Mouse (Mus musculus) WW6 (cell line): ENCODE measurements around the gene Nptx2.

Source experiments
- DNase-seq: peaks from one replicate; pipeline ENCODE4 v3.0.0-alpha.2; 2013; ENCODE audit warnings: low read depth, low spot score

Gene Nptx2

DNA sequence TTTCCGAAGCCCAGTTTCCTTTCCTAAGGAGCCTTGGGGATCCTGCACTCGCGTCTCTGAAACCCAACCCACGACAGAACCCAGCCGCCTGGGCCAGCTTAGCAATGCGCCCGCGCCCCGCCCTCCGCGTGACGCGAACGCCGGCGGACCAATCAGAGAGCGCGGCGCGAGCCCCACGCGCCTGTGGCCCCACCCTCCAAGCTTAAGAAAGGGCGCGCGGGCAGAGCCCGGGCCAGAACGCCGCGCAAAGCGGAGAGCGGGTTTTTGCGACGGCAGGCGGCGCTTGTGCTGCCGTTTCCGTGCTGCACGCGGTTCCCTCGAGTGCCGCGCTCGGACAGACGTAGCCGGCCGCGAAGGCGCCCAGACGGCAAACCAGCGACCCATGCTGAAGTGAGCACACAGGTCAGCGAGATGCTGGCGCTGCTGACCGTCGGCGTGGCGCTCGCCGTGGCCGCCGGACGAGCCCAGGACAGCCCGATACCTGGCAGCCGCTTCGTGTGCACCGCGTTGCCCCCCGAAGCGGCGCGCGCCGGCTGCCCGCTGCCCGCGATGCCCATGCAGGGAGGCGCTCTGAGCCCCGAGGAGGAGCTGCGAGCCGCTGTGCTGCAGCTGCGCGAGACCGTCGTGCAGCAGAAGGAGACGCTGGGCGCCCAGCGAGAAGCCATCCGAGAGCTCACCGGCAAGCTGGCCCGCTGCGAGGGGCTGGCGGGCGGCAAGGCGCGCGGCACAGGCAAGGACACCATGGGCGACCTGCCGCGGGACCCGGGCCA lies at the start of gene Nptx2:
Nptx2 (plus strand) TSS at position 250 of the 770 bp plus-strand sequence.
- DNase-seq: peak; percentile 81

DNA sequence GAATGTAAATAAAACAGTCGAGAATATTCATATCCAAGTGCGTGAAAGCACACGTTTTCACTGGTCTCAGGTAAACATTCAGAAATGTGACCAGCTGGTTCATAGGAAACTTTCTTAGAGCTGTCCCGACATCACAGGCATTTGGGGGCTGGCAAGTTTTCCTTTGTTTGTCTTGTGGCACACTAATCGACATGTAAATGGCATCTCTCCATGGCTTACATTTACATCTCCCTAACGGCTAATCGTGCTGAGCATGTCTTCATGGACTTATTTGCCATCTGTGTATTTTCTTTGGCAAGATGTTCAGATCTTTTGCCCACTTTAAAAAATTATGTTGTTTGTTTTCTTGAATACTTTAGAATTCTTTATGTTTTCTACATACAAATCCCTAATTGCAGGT lies 49.2 kb upstream of the Nptx2 start:
- no peak for DNase-seq

DNA sequence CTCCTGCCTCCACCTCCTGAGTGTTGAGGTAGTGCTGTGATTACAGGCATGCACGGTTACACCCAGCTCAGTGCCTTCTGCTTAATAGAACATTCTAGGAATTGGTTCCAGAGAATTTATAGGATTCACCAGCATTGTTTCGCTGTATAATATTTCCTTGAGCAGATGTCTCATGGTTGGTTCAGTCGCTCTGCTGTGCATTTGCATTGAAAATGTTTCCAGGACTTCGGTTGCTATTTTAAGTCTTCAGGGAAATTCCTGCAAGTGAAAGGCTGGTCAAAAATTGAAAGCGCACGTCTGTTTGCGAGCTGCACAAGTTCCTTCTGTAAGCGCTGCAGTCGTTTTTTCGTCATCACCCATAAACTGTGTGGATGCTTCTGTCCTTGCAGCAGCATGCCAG lies 41.5 kb upstream of the Nptx2 start:
- DNase-seq: no peak

DNA sequence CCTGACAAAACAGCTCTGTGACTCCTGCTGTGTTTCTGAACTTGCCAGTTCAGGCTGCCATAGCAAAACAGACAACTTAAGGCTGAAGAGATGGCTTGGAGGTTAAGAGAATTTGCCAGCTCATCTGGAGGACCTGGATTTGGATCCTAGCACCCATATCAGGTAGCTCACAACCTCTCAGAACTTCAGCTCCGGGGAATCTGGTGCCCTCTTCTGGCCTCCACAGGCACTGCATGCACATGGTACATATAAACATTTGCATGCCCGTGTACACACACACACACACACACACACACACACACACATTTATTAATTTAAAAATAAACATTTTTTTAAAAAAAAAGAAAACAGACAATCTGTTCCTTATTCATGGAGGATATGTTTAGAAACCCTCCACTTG lies 40.0 kb upstream of the Nptx2 start:
- DNase-seq: no peak

DNA sequence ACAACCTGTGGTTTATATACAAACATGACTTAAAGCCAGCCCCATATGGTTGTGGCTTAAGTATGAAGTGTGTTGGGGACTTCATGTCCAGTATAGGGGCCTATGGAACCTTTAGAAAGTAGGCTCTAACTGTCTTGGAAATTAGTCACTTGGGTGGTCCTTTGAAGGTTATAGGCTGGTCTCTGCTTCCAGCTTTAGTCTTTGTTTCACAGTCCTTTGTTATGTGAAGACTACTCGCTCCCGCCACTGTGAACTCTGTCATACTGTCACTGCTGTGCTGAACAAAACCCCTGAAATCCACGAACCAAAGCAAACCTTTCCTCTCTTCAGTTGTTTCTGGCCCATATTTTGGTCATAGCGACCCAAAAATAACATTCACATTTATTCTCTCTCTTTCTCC lies 39.5 kb upstream of the Nptx2 start:
- DNase-seq: no peak

DNA sequence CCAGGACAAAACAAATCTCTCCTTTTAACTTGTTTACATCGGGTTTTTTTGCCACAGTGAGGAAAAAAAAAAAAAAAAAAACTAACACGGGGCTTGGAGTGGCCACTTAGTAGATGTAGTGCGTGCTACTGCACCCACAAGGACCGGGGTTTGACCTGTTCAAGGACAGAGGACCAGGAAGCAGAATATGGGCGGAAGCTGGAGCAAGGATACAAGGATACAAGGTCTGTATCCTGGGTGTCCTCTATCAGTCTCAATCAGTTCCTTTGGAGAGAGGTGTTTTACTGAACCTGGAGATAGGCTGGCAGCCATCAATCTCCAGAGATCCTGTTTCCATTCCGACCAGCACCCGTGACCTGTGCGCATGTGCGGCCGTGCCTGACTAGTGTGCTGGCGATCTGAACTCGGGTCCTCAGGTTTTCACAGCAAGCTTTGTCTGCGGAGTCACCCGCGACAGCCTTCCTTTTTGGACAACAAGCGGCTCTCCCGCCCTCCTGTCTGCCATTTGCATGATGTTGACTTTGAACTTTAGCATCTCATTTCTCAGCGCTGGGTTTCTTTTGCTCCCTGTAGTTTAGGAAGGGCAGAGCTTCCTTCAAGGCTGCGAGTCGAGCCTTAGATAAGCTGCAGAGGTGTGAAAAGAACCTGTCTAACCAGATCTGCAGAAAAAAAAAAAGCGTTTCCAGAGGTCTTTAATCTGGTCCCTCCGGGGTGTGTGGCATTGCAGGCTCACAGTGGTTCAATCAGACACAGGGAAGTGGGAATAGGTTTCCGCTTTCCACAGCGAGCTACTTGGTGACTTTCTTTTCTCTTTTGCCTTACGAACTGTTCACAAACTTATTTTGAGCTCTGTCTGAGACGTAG lies 38.8 kb upstream of the Nptx2 start:
- no peak for DNase-seq

DNA sequence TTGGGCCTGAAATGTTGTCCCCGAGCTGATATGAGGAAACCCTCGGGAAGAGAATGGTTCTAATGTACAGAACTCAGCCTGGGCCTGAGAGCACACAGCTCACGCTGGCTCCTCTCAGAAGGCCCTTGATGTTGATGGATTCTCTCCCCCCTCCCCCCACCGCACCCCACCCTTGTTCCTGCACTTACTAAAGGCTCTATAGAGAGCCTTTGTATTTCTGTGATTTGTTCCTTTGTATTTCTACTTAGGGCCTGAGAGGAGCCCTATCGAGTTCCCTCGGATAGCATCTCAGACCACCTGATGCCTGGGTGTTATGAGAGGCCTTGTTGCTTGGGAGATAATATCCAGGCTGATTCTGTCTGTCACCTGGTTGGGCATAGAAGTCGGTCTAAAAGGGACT lies 36.3 kb upstream of the Nptx2 start:
- DNase-seq: no peak

DNA sequence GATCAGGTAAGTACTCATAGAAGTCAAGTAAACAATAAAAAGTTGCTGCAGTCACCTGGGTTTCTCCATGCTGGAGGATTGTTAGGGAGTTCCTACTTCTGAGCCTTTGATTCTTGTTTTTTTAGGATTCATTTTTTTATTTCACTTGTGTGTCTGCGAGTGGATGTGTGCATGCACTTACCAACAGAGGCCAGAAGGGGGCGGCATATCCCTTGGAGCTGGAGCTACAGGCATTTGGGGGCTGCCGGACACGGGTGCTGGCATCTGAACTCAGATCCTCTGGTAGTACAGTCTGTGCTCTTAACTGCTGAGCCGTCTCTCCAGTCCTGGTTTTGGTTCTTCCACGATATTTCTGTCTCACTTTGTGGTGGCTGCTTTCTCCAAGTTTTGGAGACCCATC lies 31.0 kb upstream of the Nptx2 start:
- DNase-seq: peak; percentile 29

DNA sequence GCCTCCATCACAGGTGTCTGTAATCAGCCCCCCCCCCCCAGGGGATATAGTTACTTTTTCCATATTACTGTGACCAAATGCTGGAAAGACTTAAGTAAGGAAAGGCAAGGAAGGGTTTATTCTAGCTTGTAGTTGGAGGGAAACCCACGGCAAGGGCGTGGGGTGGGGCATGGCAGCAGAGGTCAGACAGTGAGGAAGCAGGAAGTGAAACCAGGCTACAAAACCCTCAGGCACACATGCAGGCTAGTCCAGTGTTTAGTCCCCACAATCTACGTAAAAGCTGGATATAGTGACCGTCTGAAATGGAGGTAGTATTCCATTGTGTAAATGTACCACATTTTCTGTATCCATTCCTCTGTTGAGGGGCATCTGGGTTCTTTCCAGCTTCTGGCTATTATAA lies 30.5 kb upstream of the Nptx2 start:
- no peak for DNase-seq

DNA sequence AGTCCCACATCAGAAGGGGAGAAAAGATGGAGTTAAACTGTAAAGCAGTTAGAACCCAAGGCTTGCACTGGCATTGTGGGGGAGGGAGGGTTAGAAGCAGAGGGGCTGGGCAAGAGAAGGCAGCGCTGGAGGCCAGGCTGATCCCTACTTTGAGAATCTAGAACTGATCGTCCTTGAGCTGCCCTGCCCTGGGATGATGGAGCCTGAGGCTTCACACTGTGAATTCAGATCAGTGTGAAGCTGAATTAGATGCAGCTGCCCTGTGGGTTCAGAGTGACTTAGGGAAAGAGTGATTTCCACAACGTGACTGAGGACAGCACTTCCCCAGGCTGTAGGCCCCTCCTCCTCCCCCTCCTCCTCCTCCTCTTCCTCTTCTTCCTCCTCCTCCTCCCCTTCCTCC lies 25.6 kb upstream of the Nptx2 start:
- DNase-seq: no peak

DNA sequence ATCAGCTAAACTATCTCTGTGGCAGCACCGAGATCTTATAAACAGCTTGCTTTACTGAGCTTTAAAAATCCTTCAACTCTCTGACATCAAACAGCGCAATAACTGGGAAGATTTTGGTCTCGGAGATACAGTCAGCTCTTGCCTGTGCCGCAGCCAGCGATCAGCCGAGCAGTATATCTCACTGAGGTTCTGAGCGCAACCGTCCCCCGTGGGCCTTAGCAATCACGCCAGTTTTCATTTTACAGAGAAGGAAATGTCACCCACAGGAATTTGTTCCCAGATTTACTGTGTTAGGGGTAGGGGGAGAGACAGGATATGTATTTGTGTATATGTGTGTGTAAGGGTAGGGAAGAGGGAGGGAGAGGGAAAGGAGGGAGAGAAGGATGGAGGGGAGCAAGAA lies 20.9 kb upstream of the Nptx2 start:
- DNase-seq: no peak

DNA sequence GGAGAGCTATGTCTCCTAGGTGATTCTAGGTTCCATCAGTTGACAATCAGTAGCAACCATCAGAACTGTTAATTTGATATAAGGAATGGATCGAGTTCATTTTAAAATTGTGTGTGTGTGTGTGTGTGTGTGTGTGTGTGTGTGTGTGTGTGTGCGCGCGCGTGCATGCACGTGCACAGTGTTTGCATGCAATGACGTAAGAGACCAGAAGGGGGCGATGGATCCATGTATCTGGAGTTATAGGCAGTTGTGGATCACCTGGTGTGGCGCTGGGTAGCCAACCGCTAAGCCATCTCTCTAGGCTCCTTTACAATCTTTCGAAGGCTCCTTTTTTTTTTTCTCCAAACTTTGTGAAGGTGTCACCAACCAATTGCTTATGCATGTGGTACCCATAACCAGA lies 16.6 kb upstream of the Nptx2 start:
- no peak for DNase-seq

DNA sequence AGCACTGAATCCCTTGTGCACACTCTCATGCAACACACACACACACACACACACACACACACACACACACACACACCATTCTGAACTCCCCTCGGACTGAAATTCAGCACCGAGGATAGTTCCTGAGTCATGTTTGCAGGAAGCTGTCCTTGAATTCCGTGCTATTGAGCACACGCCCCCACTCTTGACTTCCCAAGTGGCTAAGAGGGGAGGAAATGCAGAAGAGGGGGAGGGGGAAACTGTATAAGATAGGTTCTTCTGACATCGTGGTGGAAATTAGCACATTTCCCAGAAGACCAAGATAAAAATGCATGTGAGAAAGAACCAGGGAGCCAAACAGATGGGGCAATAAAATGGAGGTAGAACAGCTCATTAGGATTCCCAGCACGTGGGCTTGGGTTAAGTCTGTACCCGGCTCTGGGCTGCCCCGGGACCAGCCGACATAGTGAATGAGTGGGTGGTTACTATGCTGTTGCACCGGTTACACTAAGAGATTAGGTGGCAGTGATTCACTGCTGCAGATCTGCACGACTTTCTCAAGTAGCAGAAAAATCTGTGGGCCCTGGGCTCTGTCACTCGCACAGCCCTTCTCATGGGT lies 2.9 kb upstream of the Nptx2 start:
- no peak for DNase-seq

DNA sequence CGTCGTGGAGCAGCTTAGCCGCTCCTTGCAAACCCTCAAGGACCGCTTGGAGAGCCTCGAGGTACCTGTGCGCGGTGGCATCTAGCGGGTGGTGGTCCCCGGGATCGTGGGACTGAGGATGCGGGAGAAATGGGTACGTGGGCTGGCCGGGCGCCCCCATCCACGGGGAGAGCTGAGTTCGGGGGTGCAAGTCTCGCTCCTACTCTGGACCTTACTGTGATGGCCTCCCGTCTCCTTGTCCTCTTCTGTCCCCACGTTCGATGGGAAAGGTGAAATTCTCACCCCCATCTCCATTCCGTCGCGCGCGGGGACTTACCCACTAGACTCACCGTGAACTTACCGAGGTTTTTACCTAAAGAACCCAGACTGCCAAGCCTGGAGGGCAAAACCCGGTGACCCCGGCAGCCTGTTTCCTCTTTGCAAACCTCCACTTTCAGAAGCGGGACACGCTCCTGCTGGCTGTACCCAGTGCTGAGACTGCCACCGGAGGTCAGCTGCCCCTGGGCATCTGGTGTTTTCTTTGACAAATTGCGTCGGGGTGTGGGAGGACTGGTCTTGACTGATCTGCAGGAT lies 807 bp downstream of the Nptx2 start:
- DNase-seq: no peak

DNA sequence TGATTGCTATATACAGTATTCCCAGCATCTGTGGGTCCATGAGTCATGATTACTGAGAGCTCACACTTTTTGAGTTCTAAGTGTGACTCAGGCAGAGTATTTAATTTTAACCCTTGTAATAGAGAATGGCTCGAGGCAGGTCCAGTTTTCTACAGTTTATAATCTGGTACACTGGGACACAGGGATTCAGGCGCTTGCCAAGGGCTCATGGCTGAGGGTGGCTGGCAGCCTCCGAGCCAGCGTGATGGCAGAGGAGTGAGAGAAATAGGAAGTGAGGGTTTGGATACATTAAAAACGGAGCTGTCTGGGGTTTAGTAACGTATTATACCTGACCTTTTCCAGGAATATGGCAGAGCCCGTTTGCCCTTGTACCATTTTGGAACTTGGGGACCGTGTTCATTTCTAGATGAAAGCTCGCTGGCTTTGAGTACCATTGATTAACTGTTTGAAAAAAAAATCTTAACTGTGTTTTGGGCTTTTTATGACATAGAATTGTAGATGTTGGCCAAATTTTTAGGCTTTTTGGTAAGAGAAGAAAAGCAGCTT lies 1.7 kb downstream of the Nptx2 start:
- DNase-seq: no peak

DNA sequence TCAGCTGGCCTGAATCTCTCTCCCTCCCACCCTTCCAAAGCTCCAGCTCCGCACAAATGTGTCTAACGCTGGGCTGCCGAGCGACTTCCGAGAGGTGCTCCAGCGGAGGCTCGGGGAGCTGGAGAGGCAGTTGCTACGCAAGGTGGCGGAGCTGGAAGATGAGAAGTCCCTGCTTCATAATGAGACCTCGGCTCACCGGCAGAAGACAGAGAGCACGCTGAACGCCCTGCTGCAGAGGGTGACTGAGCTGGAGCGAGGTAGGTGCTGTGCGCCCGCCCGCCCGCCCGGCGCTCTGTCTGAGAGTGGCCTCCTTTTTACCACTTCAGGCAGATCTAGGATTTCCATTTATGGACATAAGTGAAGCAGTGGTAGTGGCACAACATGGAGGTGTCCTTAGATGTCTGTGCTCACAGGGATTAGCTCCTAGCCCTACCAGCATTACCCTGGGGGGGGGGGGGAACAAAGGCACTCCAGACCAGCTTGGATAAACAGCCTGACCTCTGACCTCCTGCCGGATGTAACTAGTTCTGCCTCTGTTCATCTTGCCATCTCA lies 2.5 kb downstream of the Nptx2 start:
- DNase-seq: no peak

DNA sequence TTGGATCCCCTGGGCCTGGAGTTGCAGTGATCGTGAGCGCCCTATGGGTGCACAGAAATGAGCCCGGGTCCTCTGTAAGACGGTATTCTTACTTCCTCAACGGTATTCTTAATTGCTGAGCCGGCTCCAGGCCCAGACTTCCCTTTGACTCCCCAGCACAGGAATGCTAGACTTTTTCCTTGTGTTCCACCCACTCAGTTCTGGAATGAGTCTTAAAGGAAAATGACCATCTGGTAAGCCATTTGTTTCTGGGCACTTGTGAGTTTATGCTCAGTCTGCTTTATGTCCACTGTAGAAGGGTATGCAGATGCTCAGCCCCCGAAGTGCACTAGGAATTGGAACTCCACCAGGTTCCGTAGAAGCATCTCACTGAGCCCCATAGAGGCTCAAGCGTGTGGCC lies 4.3 kb downstream of the Nptx2 start:
- DNase-seq: no peak

DNA sequence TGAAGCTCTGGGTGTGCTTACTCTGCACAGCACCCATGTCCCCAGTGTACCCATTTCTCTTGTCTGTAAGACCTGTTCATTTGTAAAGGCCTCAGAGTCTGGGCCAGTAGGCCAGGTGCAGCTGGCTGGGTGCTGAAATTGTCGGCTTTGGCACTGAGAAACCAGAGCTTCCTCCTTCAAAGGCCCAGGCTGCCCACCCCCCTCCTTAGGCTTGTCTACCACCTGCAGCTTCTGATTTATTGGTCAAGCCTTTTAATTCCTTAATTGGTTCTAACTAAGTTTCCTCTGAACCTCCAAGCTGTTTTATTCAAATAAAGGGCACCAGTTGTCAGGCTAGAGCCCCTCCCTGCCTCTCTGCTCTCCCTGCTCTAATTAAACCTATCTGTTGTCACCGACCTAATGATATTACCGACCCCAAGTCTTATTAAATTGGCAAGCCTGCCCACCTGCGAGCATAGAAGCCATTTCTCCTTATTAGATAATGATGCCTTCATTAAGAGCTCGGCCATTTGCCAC lies 5.0 kb downstream of the Nptx2 start:
- DNase-seq: no peak

DNA sequence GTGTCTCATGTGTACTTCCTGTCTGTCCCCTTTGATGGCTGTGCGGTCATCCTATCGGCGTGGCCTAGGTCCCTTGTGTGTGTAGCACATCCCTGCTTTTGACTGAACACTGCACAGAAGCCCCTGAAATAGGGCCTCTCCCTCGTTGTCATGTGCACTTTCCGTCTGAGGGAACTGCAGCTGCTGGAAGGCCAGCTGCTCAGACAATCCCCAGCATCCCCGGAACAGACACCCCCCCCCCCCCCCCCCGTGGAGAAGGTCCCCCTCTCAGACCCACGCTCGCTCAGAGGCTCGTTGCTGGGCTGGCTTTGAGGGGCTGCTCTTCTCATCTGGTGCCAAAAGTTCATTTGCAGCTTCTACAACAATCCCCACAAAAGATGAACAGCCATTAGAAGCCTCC lies 11.0 kb downstream of the Nptx2 start:
- DNase-seq: no peak

DNA sequence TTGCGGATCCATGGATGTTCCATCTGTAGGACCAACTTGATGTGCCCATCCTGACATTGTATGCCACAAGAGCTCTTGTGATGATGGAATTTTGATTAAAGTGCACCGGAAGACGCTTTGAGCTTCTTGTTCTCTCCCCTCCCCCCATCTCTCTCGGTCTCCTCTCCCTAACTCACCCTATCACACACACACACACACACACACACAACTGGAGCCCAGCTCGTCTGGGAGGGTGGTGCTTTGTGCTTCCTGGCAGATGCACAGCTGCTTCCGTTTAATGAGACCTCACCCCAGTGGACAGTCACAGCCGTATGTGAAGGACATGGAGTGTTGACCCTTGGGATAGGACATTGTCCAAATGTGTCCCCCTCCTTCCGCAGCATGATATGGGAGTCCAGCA lies 11.7 kb downstream of the Nptx2 start:
- no peak for DNase-seq

DNA sequence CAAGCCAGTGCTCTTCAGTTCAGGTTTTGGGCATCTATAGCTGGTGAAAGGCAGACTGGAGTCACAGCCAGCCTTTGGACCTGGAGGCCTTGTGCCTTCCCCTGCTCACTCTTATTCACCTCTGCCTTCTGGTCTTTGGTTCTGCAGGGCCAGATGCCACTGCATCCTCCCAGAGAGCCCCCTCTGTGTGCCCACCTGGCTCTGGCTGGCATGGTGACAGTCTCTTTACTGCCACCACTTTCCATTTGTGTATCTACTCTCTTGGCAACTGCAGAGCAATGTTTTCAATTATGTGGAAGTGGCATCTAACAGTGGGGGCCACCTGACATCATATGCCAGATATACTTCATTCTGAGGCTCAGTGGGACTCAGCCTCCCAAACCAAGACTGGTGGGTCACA lies 12.8 kb downstream of the Nptx2 start:
- DNase-seq: no peak

DNA sequence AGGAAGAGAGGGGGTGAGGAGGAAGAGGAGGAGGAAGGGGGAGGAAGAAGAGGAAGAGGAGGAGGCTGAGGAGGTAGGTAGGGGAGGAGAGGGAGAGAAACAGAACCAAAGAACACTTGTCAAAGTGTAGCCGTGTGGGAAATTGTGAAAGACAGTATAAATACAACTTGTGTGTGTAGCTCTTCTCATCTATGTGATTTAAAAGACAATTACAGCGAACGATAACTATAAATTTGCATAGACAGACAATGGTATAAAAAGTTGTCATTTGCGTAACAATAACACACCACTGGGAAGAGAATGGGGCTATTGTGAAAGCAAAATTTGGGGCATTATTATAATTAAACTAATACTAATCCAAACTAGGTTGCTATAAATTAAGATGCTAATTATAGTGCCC lies 20.0 kb downstream of the Nptx2 start:
- DNase-seq: no peak
